Mouse (Mus musculus) brain, embryonic 18.5 days (tissue): ENCODE results near the gene Ell.
"Not testable (repeated sequence)": the region's sequence is repeated elsewhere in the genome, so short reads cannot be mapped to it uniquely, and the experiment has no call there.

Experiments
- DNase-seq: peaks from one replicate; pipeline ENCODE4 v3.0.0-alpha.2; 2012; ENCODE audit warnings: low read depth, low spot score

The Ell gene

GRCm38 (mm10) chr8:70506328-70507026 lies 32.8 kb upstream of the Ell start, which contains the start of gene Rex1bd:
TSS of gene Rex1bd (minus strand) at chr8:70506752.
- peak; percentile 83 for DNase-seq

- DNase-seq, result no peak
These were observed 32.2 kb upstream of the Ell start for GRCm38 (mm10) chr8:70507027-70507393.

GRCm38 (mm10) chr8:70509281-70509952 lies 29.8 kb upstream of the Ell start:
- no peak for DNase-seq

GRCm38 (mm10) chr8:70510228-70510915 lies 28.9 kb upstream of the Ell start, which contains the start of gene Uba52:
TSS of gene Uba52 (minus strand) at chr8:70510801.
- DNase-seq, result peak; percentile 94

GRCm38 (mm10) chr8:70511174-70511573 lies 28.1 kb upstream of the Ell start:
- DNase-seq, result not testable (repeated sequence)

GRCm38 (mm10) chr8:70511770-70512169 lies 27.5 kb upstream of the Ell start:
- DNase-seq, result no peak

- DNase-seq, result no peak
These were observed 26.9 kb upstream of the Ell start for GRCm38 (mm10) chr8:70512253-70512903.

GRCm38 (mm10) chr8:70513441-70513840 lies 25.8 kb upstream of the Ell start:
- DNase-seq, result no peak

- no peak for DNase-seq
These were observed 21.2 kb upstream of the Ell start for GRCm38 (mm10) chr8:70517940-70518643.

GRCm38 (mm10) chr8:70519043-70519442 lies 20.2 kb upstream of the Ell start:
- no peak for DNase-seq

GRCm38 (mm10) chr8:70519606-70520005 lies 19.7 kb upstream of the Ell start:
- DNase-seq, result no peak

- DNase-seq, result peak; percentile 94
These were observed 16.5 kb upstream of the Ell start for GRCm38 (mm10) chr8:70522592-70523403.

GRCm38 (mm10) chr8:70527111-70527511 lies 12.1 kb upstream of the Ell start:
- DNase-seq, result no peak

- DNase-seq, result peak; percentile 90
These were observed 11.6 kb upstream of the Ell start, which contains the start of the genes Fkbp8 and Kxd1 for GRCm38 (mm10) chr8:70527512-70528181. TSS of gene Fkbp8 (plus strand) at chr8:70527724. TSS of gene Kxd1 (minus strand) at chr8:70527956.

GRCm38 (mm10) chr8:70528182-70528797 lies 11.0 kb upstream of the Ell start:
- no peak for DNase-seq

- no peak for DNase-seq
These were observed 10.0 kb upstream of the Ell start for GRCm38 (mm10) chr8:70529299-70529698.

GRCm38 (mm10) chr8:70529741-70530161 lies 9.5 kb upstream of the Ell start:
- no peak for DNase-seq

- DNase-seq, result no peak
These were observed 8.9 kb upstream of the Ell start for GRCm38 (mm10) chr8:70530314-70530713.

- no peak for DNase-seq
These were observed 5.0 kb upstream of the Ell start for GRCm38 (mm10) chr8:70534281-70534680.
